Mouse (Mus musculus): Measurements from ENCODE around the gene Cyp26a1.

DNA sequence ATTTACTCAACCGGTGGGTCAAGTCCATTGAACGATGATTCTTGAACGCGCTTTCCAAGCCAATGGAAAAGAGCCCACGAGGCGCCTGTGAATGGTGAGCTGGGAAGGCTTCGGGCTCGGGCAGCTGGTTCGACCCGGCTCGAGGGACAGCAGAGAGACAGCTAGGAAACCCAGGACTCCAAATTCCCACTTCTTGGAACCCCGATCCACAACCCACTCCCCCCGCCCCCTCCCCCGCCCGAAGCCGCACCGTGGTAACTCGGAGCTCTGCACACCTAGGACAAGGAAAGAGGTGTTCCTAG is 312 bp upstream of the Cyp26a1 start:
- TF ChIP-seq CTCF (IDR thresholded peaks at IDR 0.05; ENCODE audit: borderline replicate concordance, insufficient read depth, low read depth, low read length), result no peak
- TF ChIP-seq POLR2A (IDR thresholded peaks at IDR 0.05; ENCODE audit: borderline replicate concordance, insufficient read depth, low read length), result no peak

Measured in cerebellum, adult 2 months (tissue).